Mouse (Mus musculus): ENCODE results near the gene Zfp653. TPM values are rescaled to one million over a fixed set of nuclear protein-coding genes. Genes with fewer than 3 reads are reported as not detected.

The Zfp653 gene
- polyA plus RNA-seq, 1 experiment from 2014 or later = 8.9 TPM

DNA sequence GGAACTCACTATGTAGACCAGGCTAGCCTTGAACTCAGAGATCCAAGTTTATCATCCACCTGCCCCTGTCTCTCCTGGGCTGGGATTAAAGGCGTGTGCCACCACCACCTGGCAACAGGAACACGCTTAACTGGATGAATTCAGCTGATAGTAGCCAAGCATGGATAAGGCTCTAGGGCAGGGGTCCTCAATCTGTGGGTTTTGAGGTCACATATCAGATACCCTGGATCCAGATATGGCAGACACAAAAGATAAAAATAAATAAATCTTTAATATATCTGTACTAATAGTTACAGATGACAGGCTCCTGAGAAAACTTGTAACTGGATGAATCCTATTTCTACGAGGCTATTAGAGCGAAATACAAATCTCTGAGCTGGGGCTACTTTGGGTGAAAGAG lies 44.5 kb upstream of the Zfp653 start:
- Histone ChIP-seq H3K36me3 (ENCODE audit: insufficient read depth, low read length) (peaks cover 26% of the 10 kb centered on the region; the same call in 1 of the 2 replicates), H3K4me1 (replicated peaks; ENCODE audit: insufficient read depth, low read length) (peaks cover 5% of the 10 kb centered on the region; the same call in 1 of the 2 replicates), H3K4me2 (ENCODE audit: low read length) (peak overlapping the region; percentile 72), H3K4me3 (replicated peaks; ENCODE audit: low read depth, low read length) (peak overlapping the region; percentile 82), H3K27me3 (ENCODE audit: insufficient read depth, low read length) (no peaks in the 10 kb centered on the region), H3K27ac (no peak overlapping the region), H3K9ac (ENCODE audit: low read depth, low read length) (peak overlapping the region; percentile 89; the same call in 1 of the 2 replicates), H3K9me3 (replicated peaks; ENCODE audit: low read length) (no peaks in the 10 kb centered on the region)
- WGBS = 87% methylated on average over 4 of the region's 4 CpGs
- no peak for ATAC-seq (replicated peaks; ENCODE audit: low FRiP score, low read depth)
- DNase-seq (ENCODE audit: low spot score) = no peak
- no peak for TF ChIP-seq CTCF (IDR thresholded peaks at IDR 0.05; ENCODE audit: low read depth)

DNA sequence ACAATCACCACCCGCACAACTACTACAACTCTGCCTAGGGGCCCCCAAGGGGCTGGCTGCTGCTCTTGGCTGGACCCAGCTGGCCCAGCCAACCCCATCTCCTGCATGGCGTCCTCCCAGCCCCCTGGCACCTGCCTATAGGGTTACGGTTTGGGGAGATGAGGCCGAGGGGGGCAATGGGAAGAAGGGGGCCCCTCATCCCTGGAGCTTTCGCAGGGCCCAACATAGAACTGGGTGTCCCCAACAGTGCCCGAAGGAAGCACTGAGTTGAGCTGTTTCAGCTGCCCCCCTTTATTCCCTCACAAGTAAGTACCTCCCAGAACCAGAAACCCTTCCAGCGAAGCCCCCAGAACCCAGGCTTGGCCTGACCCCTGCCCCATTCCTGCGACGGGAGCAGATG lies 37.0 kb upstream of the Zfp653 start:
- H3K27me3 ChIP-seq (ENCODE audit: insufficient read depth, low read length) = no peaks in the 10 kb centered on the region
- no peak overlapping the region for H3K27ac ChIP-seq
- no peak for ATAC-seq (replicated peaks; ENCODE audit: low FRiP score, low read depth)
- H3K9me3 ChIP-seq (replicated peaks; ENCODE audit: low read length) = no peaks in the 10 kb centered on the region
- peaks cover 24% of the 10 kb centered on the region; the same call in 1 of the 2 replicates for H3K36me3 ChIP-seq (ENCODE audit: insufficient read depth, low read length)
- H3K4me3 ChIP-seq (replicated peaks; ENCODE audit: low read depth, low read length) = no peak overlapping the region
- no peak for DNase-seq (ENCODE audit: low spot score)
- H3K4me2 ChIP-seq (ENCODE audit: low read length) = no peak overlapping the region
- no peak overlapping the region for H3K9ac ChIP-seq (ENCODE audit: low read depth, low read length)
- no peak for TF ChIP-seq CTCF (IDR thresholded peaks at IDR 0.05; ENCODE audit: low read depth)
- WGBS = 85% methylated on average over 9 of the region's 9 CpGs
- no peaks in the 10 kb centered on the region for H3K4me1 ChIP-seq (replicated peaks; ENCODE audit: insufficient read depth, low read length)

DNA sequence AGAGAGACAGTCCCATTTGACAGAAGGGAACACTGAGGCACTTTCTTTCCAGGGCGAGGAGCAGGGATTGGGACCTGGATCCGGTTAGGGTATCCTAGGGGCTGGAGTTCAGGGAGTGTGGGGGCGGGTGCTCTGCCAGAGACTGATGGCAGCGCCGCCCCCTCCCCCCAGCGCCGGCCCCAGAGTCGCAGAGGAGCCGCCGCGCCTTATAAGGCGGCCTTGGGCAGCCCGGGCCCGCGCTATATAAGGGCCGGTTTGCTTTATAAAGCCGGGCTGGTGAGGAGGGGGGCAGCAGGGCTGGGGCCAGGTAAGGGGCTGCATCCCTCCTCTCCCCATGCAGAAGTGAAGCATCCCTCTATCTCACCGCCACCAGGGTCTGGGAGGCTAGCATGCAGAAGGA lies 28.7 kb upstream of the Zfp653 start:
- no peaks in the 10 kb centered on the region for H3K36me3 ChIP-seq (ENCODE audit: insufficient read depth, low read length)
- ATAC-seq (replicated peaks; ENCODE audit: low FRiP score, low read depth) (no peak), DNase-seq (ENCODE audit: low spot score) (no peak)
- H3K27ac ChIP-seq = no peak overlapping the region
- WGBS = 3% methylated on average over 18 of the region's 18 CpGs
- 0 out of 2 replicates have a peak, but pooled peaks cover 4% of the 10 kb centered on the region for H3K4me1 ChIP-seq (replicated peaks; ENCODE audit: insufficient read depth, low read length)
- H3K4me3 ChIP-seq (replicated peaks; ENCODE audit: low read depth, low read length) = peak overlapping the region; percentile 0; the same call in 1 of the 2 replicates
- H3K4me2 ChIP-seq (ENCODE audit: low read length) = peak overlapping the region; percentile 21; the same call in 1 of the 2 replicates
- no peak for TF ChIP-seq CTCF (IDR thresholded peaks at IDR 0.05; ENCODE audit: low read depth)
- no peak overlapping the region for H3K9ac ChIP-seq (ENCODE audit: low read depth, low read length)
- no peaks in the 10 kb centered on the region for H3K9me3 ChIP-seq (replicated peaks; ENCODE audit: low read length)
- peaks cover 17% of the 10 kb centered on the region for H3K27me3 ChIP-seq (ENCODE audit: insufficient read depth, low read length)

DNA sequence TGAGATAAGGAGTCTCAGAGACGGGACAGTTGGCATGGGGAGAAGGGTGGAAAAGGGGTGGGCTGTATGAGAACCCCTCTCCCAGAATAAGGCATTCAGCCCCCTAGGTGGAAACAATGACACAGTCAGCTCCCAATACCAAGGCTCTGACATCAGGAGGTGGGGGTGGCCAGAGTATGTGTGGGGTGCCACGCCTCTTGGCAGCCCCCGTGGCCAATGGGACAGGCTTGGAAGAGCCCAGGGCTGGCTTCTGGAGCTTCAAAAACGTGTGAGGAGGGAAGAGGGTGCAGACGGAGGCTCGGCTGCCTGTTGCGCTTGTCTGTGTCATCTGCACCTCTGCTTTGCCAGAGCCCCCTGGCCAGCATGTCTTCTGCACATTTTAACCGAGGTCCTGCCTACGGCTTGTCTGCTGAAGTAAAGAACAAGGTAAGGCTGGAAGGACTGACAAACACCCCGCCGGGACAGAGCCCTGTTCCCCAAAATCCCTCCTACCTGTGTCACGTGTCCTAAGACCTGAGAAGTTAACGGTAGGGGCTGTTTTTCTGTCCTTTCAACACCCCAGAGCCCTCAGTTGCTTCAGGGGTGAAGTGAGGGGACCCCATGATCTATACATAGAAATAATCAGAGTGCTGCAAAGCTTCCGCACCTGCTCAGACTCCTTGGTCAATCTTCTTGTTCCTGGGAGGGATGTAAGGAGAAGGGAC lies 28.0 kb upstream of the Zfp653 start, which contains the start of gene Cnn1:
TSS of gene Cnn1 (plus strand) at position 224 of the 704 bp plus-strand sequence.
- no peaks in the 10 kb centered on the region for H3K36me3 ChIP-seq (ENCODE audit: insufficient read depth, low read length)
- H3K4me2 ChIP-seq (ENCODE audit: low read length) = peak within 1 kb of the TSS; percentile 21; the same call in 1 of the 2 replicates
- TF ChIP-seq CTCF (IDR thresholded peaks at IDR 0.05; ENCODE audit: low read depth) = no peak
- 0 out of 2 replicates have a peak, but pooled peaks cover 4% of the 10 kb centered on the region for H3K4me1 ChIP-seq (replicated peaks; ENCODE audit: insufficient read depth, low read length)
- H3K4me3 ChIP-seq (replicated peaks; ENCODE audit: low read depth, low read length) = peak within 1 kb of the TSS; percentile 0; the same call in 1 of the 2 replicates
- no peak within 1 kb of the TSS for H3K27ac ChIP-seq
- no peak within 1 kb of the TSS for H3K9ac ChIP-seq (ENCODE audit: low read depth, low read length)
- H3K9me3 ChIP-seq (replicated peaks; ENCODE audit: low read length) = no peaks in the 10 kb centered on the region
- no peak for ATAC-seq (replicated peaks; ENCODE audit: low FRiP score, low read depth)
- peaks cover 17% of the 10 kb centered on the region for H3K27me3 ChIP-seq (ENCODE audit: insufficient read depth, low read length)
- DNase-seq (ENCODE audit: low spot score) = peak; percentile 21
- WGBS = 10% methylated on average over 14 of the region's 14 CpGs

DNA sequence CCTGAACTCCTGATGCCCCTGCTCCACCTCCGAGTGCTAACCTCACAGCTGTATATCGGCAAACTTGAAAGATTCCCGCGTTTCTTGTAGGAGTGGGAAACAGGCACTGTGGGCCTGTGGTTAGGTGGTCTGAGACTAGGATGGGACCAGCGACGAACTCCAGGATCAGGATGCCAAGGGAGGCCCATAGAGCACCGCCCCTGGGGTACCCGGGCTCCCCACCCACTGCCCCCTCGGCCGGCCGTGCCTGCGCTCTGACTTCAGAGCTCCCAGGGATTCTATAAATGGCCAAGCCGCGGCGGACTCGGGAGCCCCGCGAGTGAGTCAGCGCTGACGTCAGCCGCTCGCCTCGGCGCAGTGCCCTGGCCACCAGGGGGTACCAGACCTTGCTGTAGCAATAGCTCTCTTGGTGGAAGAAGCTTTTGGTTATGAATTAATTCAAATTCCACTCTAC lies 24.7 kb upstream of the Zfp653 start:
- ATAC-seq (replicated peaks; ENCODE audit: low FRiP score, low read depth) = peak; percentile 78
- WGBS = 1% methylated on average over 24 of the region's 24 CpGs
- Histone ChIP-seq H3K9me3 (replicated peaks; ENCODE audit: low read length) (no peaks in the 10 kb centered on the region), H3K4me3 (replicated peaks; ENCODE audit: low read depth, low read length) (peak overlapping the region; percentile 27), H3K9ac (ENCODE audit: low read depth, low read length) (peak overlapping the region; percentile 51), H3K36me3 (ENCODE audit: insufficient read depth, low read length) (no peaks in the 10 kb centered on the region), H3K4me1 (replicated peaks; ENCODE audit: insufficient read depth, low read length) (0 out of 2 replicates have a peak, but pooled peaks cover 4% of the 10 kb centered on the region), H3K4me2 (ENCODE audit: low read length) (peak overlapping the region; percentile 73), H3K27me3 (ENCODE audit: insufficient read depth, low read length) (peaks cover 17% of the 10 kb centered on the region), H3K27ac (no peak overlapping the region)
- DNase-seq (ENCODE audit: low spot score) = peak; percentile 70
- peak; percentile 81 for TF ChIP-seq CTCF (IDR thresholded peaks at IDR 0.05; ENCODE audit: low read depth)

GRCm38 (mm10) chr9:22092746-22093145 lies 21.6 kb upstream of the Zfp653 start:
- Histone ChIP-seq H3K4me1 (replicated peaks; ENCODE audit: insufficient read depth, low read length) (0 out of 2 replicates have a peak, but pooled peaks cover 4% of the 10 kb centered on the region), H3K4me3 (replicated peaks; ENCODE audit: low read depth, low read length) (no peak overlapping the region), H3K4me2 (ENCODE audit: low read length) (no peak overlapping the region), H3K9me3 (replicated peaks; ENCODE audit: low read length) (no peaks in the 10 kb centered on the region), H3K9ac (ENCODE audit: low read depth, low read length) (no peak overlapping the region), H3K27me3 (ENCODE audit: insufficient read depth, low read length) (peaks cover 2% of the 10 kb centered on the region; the same call in 1 of the 2 replicates), H3K36me3 (ENCODE audit: insufficient read depth, low read length) (no peaks in the 10 kb centered on the region), H3K27ac (no peak overlapping the region)
- TF ChIP-seq CTCF (IDR thresholded peaks at IDR 0.05; ENCODE audit: low read depth) = no peak
- 77% methylated on average over 6 of the region's 6 CpGs for whole genome bisulfite sequencing
- no peak for ATAC-seq (replicated peaks; ENCODE audit: low FRiP score, low read depth)
- DNase-seq (ENCODE audit: low spot score) = no peak

All from kidney, postnatal 0 days (tissue).